Mouse (Mus musculus) kidney, embryonic 16.5 days (tissue): ENCODE results near the gene Pofut1. TPM values are rescaled to one million over a fixed set of nuclear protein-coding genes. Genes with fewer than 3 reads are reported as not detected.

ENCODE experiments used
- ATAC-seq: fragments of 200-750 bp; cut with Nextera tagmentation; 2 replicates; pipeline ENCODE4 v1.8.0; 2017; ENCODE audit warnings: moderate TSS enrichment; ENCODE audit not compliant: low FRiP score, low TSS enrichment
- H3K27ac ChIP-seq: fragments of 300-500 bp; sonication (generic); 2 replicates; pipeline ENCODE4 v1.5.1; 2014; ENCODE audit warnings: low read length
- H3K27me3 ChIP-seq: fragments of 300-500 bp; sonication (generic); 2 replicates; pipeline ENCODE4 v1.6.1; 2014; ENCODE audit warnings: low read length, control low read depth, mixed read lengths; ENCODE audit not compliant: insufficient read depth
- H3K36me3 ChIP-seq: fragments of 300-500 bp; sonication (generic); 2 replicates; pipeline ENCODE4 v1.6.1; 2014; ENCODE audit warnings: low read length, control low read depth, mixed read lengths; ENCODE audit not compliant: insufficient read depth
- H3K4me1 ChIP-seq: fragments of 300-500 bp; sonication (generic); 2 replicates; pipeline ENCODE4 v1.6.1; 2014; ENCODE audit warnings: low read length, control low read depth, mixed read lengths; ENCODE audit not compliant: insufficient read depth
- H3K4me2 ChIP-seq: fragments of 300-500 bp; sonication (generic); replicated peaks from 2 replicates; pipeline ENCODE4 v1.6.1; 2014; ENCODE audit warnings: low read depth, low read length
- H3K4me3 ChIP-seq: fragments of 300-500 bp; sonication (generic); 2 replicates; pipeline ENCODE4 v1.5.1; 2014; ENCODE audit warnings: mild to moderate bottlenecking, low read length
- H3K9ac ChIP-seq: fragments of 300-500 bp; sonication (generic); replicated peaks from 2 replicates; pipeline ENCODE4 v1.6.1; 2014; ENCODE audit warnings: low read length
- H3K9me3 ChIP-seq: fragments of 300-500 bp; sonication (generic); 2 replicates; pipeline ENCODE4 v1.6.1; 2016; ENCODE audit warnings: low read length, control low read depth
- WGBS: fragments of 180-500 bp; shearing (Covaris S2); extraction: QIAGEN DNeasy Blood & Tissue Kit; methylation state at CpG from one replicate; pipeline ENCODE4 v1.1.7; 2014; 5-methylcytosine and 5-hydroxymethylcytosine counted together
- polyA plus RNA-seq: library from polyadenylated mRNA; unstranded; fragments of >200 nt; fragmentation: Nextera tagmentation; extraction: Ambion mirVana; gene quantifications from 2 replicates; pipeline ENCODE4 v1.2.1, GENCODE M21; 2015

The Pofut1 gene
- polyA plus RNA-seq, 1 experiment from 2014 or later: 6.5 TPM

DNA sequence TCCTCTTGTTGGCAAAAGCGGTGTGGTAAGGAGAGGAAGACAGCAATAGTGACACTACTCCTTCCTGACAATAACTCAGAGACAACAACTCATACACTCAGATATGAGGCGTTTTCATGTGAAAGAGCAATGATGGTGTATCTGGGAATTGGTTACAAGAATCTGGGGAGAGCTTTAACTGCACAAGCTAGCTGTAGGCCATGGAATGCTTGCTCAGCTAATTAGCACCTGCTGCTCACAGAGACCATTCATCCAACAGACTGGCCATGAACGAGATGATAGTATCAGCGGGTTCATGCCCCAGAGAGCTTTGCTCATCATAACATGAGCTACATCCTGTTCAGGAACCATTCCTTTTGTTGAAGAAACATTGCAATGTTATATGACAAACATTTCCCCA is 4.1 kb upstream of the Pofut1 start:
- Histone ChIP-seq H3K4me2 (no peak overlapping the region), H3K27ac (peak overlapping the region; percentile 22; the same call in 1 of the 2 replicates), H3K4me1 (peaks cover 31% of the 10 kb centered on the region), H3K27me3 (no peaks in the 10 kb centered on the region), H3K4me3 (no peak overlapping the region), H3K9ac (no peak overlapping the region), H3K9me3 (no peaks in the 10 kb centered on the region), H3K36me3 (peaks cover 30% of the 10 kb centered on the region)
- no peak for ATAC-seq
- WGBS: 50% methylated on average over 4 of the region's 4 CpGs

DNA sequence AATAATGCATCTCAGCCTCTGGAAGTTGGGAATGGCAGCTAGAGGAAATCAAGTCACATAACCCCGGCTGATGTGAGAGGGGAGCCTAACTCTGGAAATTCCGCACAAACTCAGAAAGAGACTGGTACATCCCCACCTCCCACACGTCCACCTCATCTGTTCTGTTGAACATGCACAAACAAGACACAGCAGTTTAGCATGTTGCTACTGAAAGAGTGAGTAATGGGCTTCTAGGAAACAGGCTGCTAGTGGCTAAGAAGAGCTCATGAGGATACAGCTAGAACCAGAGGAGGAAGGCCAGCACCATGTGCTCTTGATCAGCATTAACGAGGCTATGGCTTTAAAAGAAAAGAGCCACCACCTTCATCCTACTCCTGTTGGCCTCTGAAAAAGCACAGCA is 3.4 kb upstream of the Pofut1 start:
- Histone ChIP-seq H3K36me3 (peaks cover 24% of the 10 kb centered on the region), H3K9ac (peak overlapping the region; percentile 10), H3K9me3 (no peaks in the 10 kb centered on the region), H3K4me3 (no peak overlapping the region), H3K27me3 (no peaks in the 10 kb centered on the region), H3K4me2 (no peak overlapping the region), H3K27ac (peak overlapping the region; percentile 22; the same call in 1 of the 2 replicates), H3K4me1 (peaks cover 37% of the 10 kb centered on the region)
- no peak for ATAC-seq
- WGBS: 53% methylated on average over 4 of the region's 4 CpGs

DNA sequence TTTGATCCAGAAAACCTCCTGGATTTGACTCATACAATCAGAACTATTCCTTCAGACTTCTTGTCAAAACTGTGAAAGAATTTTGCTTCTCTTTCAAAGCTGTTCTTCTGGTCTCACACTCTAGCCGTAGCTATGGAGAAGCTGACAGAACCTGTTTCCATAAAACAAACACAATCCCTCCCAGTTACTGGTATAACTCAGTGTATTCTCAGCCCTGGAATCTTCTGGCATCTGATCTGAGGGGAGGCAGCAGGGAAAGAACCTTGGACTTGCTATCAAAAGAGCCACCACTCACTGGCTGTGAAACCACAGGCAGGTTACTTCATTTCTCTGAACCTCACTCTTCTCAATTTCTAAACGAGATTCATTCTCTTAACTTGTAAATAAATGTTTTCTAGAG is 2.9 kb upstream of the Pofut1 start:
- no peak for ATAC-seq
- 65% methylated on average over 2 of the region's 2 CpGs for WGBS
- Histone ChIP-seq H3K36me3 (peaks cover 21% of the 10 kb centered on the region), H3K4me3 (no peak overlapping the region), H3K27me3 (no peaks in the 10 kb centered on the region), H3K9ac (no peak overlapping the region; the same call in 1 of the 2 replicates), H3K4me1 (peaks cover 37% of the 10 kb centered on the region), H3K4me2 (no peak overlapping the region), H3K27ac (peak overlapping the region; percentile 22; the same call in 1 of the 2 replicates), H3K9me3 (no peaks in the 10 kb centered on the region)

DNA sequence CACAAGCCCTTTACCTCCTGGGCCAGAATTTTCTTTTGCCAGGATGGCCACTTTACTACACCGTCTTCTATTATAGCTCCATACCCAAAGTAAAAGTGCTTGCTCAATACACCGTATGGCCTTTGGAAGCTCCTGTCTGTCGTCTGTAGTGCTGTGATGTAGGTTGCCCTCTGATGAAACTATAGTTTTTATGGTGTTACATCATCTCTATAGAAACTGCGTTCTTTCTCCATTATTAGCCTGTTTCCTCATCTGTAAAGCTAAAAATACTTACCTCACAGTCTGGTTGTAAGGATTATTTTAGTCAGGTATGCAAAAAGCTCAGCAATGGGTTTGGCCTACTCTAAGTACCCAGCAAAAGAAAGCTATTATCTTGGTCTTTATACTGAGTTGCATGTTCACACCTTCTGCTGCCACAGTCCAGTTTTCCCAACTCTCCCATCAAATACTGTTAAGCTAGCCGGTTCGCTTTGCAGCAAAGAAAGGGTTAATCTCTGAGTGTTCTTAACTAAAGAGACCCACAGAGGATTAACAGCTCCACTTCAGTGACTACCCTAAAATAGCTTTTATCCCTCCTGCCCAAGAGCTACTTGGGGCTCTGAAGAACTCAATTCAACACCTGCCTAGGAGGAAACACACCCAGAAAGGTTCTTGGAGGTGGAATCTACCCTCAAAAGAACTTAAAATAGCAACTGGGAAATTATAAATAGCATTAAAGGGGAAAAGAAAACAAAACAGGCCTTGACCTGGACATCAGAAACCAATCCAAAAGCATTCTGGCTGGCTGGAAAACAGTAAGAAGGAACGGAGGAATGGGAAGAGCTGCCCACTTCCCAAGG is 2.1 kb upstream of the Pofut1 start:
- no peak for ATAC-seq
- H3K4me1 ChIP-seq: peaks cover 37% of the 10 kb centered on the region
- H3K9me3 ChIP-seq: no peaks in the 10 kb centered on the region
- peak overlapping the region; percentile 93 for H3K4me3 ChIP-seq
- no peaks in the 10 kb centered on the region for H3K27me3 ChIP-seq
- H3K36me3 ChIP-seq: peaks cover 15% of the 10 kb centered on the region
- peak overlapping the region; percentile 88 for H3K27ac ChIP-seq
- WGBS: 60% methylated on average over 7 of the region's 7 CpGs
- peak overlapping the region; percentile 68 for H3K4me2 ChIP-seq
- peak overlapping the region; percentile 92 for H3K9ac ChIP-seq

DNA sequence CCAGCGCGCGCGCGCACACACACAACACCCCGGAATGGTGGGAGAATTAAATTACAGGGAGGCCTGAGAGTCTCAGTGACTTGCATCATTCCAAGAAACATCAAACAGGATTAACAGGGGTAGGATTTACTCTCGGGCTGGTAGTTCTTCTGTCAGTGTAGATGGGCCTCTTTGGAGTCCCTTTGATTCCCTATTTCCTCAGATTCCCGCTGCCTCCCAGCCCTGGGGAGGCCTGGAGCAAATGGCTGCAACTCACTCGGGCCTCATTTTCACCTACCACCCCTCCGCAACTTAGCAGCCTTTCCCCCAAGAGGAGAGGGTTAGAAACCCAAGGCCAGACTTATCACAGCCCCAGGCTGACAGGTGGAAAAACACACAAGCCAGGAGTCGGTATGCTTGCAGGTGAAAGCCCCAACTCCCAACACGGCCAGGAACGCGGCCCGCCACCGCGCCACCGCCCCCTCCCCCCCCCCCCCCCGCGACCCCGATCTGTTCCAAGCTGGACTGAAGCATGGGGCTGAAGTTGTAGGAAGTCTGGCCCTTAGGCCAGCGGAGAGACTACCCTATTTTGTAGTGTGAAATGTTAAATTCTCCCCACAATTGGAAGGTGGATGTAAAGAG is 1.4 kb upstream of the Pofut1 start:
- Histone ChIP-seq H3K27ac (peak overlapping the region; percentile 88), H3K4me2 (peak overlapping the region; percentile 68), H3K27me3 (no peaks in the 10 kb centered on the region), H3K9ac (peak overlapping the region; percentile 92), H3K9me3 (no peaks in the 10 kb centered on the region), H3K4me1 (peaks cover 37% of the 10 kb centered on the region), H3K36me3 (peaks cover 10% of the 10 kb centered on the region; the same call in 1 of the 2 replicates), H3K4me3 (peak overlapping the region; percentile 93)
- WGBS: 2% methylated on average over 19 of the region's 22 CpGs
- ATAC-seq: no peak

DNA sequence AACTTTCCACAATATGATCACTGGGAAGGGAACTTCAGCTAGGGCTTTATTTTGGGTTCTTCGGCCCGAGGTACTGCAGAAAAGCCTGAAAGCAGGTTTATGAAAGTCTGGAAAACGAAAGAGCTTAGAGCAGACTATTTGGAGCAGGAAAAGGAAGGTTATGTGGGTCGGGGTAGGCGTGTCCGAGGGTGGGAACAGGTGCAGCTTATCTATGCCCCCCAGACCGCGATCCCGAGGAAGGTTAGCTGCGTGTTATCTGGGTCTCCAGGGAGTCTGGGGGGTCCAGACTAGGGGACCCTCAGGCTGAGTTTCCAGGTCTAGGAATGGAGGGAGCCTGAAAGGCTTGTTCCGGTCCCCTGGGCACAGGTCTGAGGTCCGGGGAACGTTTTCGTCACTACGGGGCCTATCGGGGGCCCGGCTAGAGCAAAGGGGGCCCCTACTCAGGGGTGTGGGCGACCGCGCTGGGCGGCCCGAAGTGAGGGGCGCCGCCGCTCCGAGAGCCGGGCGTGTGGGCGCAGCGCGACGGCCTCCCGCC is 565 bp upstream of the Pofut1 start:
- peak overlapping the region; percentile 92 for H3K9ac ChIP-seq
- H3K27me3 ChIP-seq: no peaks in the 10 kb centered on the region
- H3K4me3 ChIP-seq: peak overlapping the region; percentile 93
- H3K4me1 ChIP-seq: peaks cover 37% of the 10 kb centered on the region
- peak overlapping the region; percentile 88 for H3K27ac ChIP-seq
- H3K9me3 ChIP-seq: no peaks in the 10 kb centered on the region
- peaks cover 4% of the 10 kb centered on the region; the same call in 1 of the 2 replicates for H3K36me3 ChIP-seq
- H3K4me2 ChIP-seq: peak overlapping the region; percentile 68
- WGBS: under 1% methylated on average over 28 of the region's 33 CpGs
- ATAC-seq: peak; percentile 17

DNA sequence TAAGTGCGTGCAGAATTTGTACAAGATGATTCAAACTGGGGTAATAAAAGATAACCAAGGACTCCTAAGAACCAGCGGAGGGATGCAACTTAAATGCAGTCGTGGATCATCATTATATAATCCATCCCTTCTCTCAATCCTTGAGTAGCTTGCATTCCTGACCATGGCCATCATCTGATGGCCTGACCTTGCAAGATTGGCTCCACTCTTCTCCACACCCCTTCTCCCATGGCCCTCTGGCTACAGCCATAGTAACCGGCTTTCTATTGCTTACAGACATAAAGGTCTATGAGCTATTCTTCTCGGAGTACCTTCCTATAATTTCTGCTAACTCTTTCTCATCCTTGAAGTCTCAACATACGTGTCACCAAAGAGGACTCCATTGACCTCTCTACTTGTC is 823 bp downstream of the Pofut1 start:
- Histone ChIP-seq H3K27me3 (no peaks in the 10 kb centered on the region), H3K4me1 (peaks cover 35% of the 10 kb centered on the region), H3K9ac (peak overlapping the region; percentile 92), H3K27ac (no peak overlapping the region), H3K4me3 (peak overlapping the region; percentile 93), H3K36me3 (peaks cover 6% of the 10 kb centered on the region), H3K9me3 (no peaks in the 10 kb centered on the region), H3K4me2 (peak overlapping the region; percentile 68)
- 56% methylated on average over 6 of the region's 6 CpGs for WGBS
- no peak for ATAC-seq

DNA sequence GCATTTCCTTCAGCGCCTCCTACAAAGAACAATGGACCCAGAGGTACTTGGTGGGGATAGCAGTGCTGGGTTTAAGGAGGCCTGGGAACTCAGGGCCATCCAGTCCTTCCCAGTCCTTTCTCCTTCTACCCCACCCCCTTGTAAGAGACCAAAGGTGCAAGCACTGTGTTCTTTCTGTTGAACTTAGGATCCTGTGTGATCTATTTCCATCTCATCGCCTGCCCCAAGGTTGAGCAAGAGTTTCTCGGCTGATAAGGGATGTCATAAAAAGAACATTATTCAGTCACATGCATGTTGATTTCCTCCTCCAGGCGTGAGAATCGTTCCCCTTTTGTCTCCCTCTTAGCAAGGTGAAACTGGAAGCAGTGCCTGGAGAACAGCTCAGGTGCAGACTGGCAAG is 8.4 kb downstream of the Pofut1 start:
- Histone ChIP-seq H3K9me3 (no peaks in the 10 kb centered on the region), H3K9ac (no peak overlapping the region), H3K36me3 (peaks cover 28% of the 10 kb centered on the region), H3K27ac (no peak overlapping the region), H3K4me3 (no peak overlapping the region), H3K27me3 (no peaks in the 10 kb centered on the region), H3K4me2 (no peak overlapping the region), H3K4me1 (no peaks in the 10 kb centered on the region)
- ATAC-seq: no peak
- WGBS: 91% methylated on average over 5 of the region's 5 CpGs

DNA sequence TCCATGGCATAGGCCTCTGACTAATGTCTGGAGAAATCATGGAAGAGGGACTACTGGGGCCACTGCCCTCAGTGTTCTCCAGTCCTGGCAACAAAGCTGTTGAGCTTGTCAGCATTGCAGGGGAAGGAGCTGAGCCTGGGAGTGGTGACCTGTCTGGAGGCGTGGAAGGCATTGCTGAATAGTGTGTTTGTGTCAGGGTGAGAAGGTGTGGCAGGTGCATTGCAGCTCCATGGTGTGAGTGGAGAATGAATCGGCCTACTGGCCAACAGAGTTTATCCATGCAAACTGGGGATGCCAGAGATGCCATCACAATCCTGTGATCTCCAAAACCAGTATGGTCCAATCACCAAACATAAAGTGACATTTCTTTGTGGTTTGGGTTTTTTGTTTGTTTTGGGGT is 15.3 kb downstream of the Pofut1 start:
- WGBS: 96% methylated on average over 2 of the region's 2 CpGs

More for the DNA sequence above, 15.3 kb downstream of the Pofut1 start:
- Histone ChIP-seq H3K4me3 (no peak overlapping the region), H3K27me3 (no peaks in the 10 kb centered on the region), H3K9ac (no peak overlapping the region), H3K27ac (no peak overlapping the region), H3K9me3 (no peaks in the 10 kb centered on the region), H3K4me1 (no peaks in the 10 kb centered on the region), H3K36me3 (peaks cover 17% of the 10 kb centered on the region), H3K4me2 (no peak overlapping the region)
- no peak for ATAC-seq
